Mouse (Mus musculus) gastrocnemius, adult 18-20 months (tissue): Measurements from ENCODE around the gene Fam217a. TPM values are rescaled to one million over a fixed set of nuclear protein-coding genes. Genes with fewer than 3 reads are reported as not detected.
A peak's percentile ranks its signal among the peaks of the same experiment; 100 is the strongest.
"Not testable (repeated sequence)": the region's sequence is repeated elsewhere in the genome, so short reads cannot be mapped to it uniquely, and the experiment has no call there.

Source experiments
- DNase-seq: peaks from one replicate; pipeline ENCODE4 v3.0.0; 2021; ENCODE audit warnings: low spot score
- long read RNA-seq, 2 experiments: library from polyadenylated mRNA; stranded (forward); transcript quantifications; one replicate each; pipeline ENCODE4 v2.0.0; 2021
- total RNA-seq, 2 experiments: library from RNA; stranded (reverse); gene quantifications; 2 replicates each; pipeline ENCODE4 v1.2.3; 2021

Gene Fam217a
- not detected for total RNA-seq
- long read RNA-seq, experiment 1, result 0 reads
- long read RNA-seq, experiment 2, result 0 reads

- DNase-seq, result no peak
These were observed at the start of gene Fam217a, which contains the start of gene 4933417A18Rik for GRCm38 (mm10) chr13:34924210-34924609. TSS of gene Fam217a (minus strand) at chr13:34924310. TSS of gene 4933417A18Rik (plus strand) at chr13:34924409.

- no peak for DNase-seq
These were observed 49.7 kb upstream of the Fam217a start for GRCm38 (mm10) chr13:34973770-34974169.

- no peak for DNase-seq
These were observed 49.0 kb upstream of the Fam217a start for GRCm38 (mm10) chr13:34973149-34973548.

- DNase-seq, result not testable (repeated sequence)
These were observed 48.3 kb upstream of the Fam217a start for GRCm38 (mm10) chr13:34972456-34972855.

GRCm38 (mm10) chr13:34965647-34966046 lies 41.5 kb upstream of the Fam217a start:
- not testable (repeated sequence) for DNase-seq

GRCm38 (mm10) chr13:34964866-34965265 lies 40.8 kb upstream of the Fam217a start:
- no peak for DNase-seq

GRCm38 (mm10) chr13:34964419-34964818 lies 40.3 kb upstream of the Fam217a start:
- no peak for DNase-seq

- peak; percentile 40 for DNase-seq
These were observed 39.6 kb upstream of the Fam217a start, which contains the start of gene Eci3 for GRCm38 (mm10) chr13:34963511-34964397. TSS of gene Eci3 (minus strand) at chr13:34963810.

- no peak for DNase-seq
These were observed 37.1 kb upstream of the Fam217a start for GRCm38 (mm10) chr13:34960996-34961770.

GRCm38 (mm10) chr13:34958158-34958557 lies 34.0 kb upstream of the Fam217a start:
- not testable (repeated sequence) for DNase-seq

- no peak for DNase-seq
These were observed 32.8 kb upstream of the Fam217a start for GRCm38 (mm10) chr13:34956901-34957300.

GRCm38 (mm10) chr13:34951437-34951836 lies 27.3 kb upstream of the Fam217a start:
- DNase-seq, result not testable (repeated sequence)

- no peak for DNase-seq
These were observed 18.3 kb upstream of the Fam217a start for GRCm38 (mm10) chr13:34942370-34942769.

GRCm38 (mm10) chr13:34934931-34935644 lies 11.0 kb upstream of the Fam217a start:
- DNase-seq, result no peak

- DNase-seq, result no peak
These were observed 7.5 kb downstream of the Fam217a start for GRCm38 (mm10) chr13:34916520-34917167.

GRCm38 (mm10) chr13:34914614-34915013 lies 9.5 kb downstream of the Fam217a start:
- DNase-seq, result no peak

- no peak for DNase-seq
These were observed 31.2 kb downstream of the Fam217a start for GRCm38 (mm10) chr13:34892871-34893270.

- DNase-seq, result no peak
These were observed 47.6 kb downstream of the Fam217a start for GRCm38 (mm10) chr13:34876481-34876880.

- DNase-seq, result peak; percentile 51
These were observed 48.2 kb downstream of the Fam217a start for GRCm38 (mm10) chr13:34875741-34876445.

- peak; percentile 90 for DNase-seq
These were observed 48.9 kb downstream of the Fam217a start, which contains the start of gene Prpf4b for GRCm38 (mm10) chr13:34875166-34875710. TSS of gene Prpf4b (plus strand) at chr13:34875302.
